Mouse (Mus musculus) CH12.LX (cell line): ENCODE measurements at regions not wholly inside any gene's neighbourhood (a gene's known extent, or its start where the extent isn't known, plus 50 kb on each side); places are given as distances from the start of the nearest gene placed in this dataset.

Source experiments
- DNase-seq: peaks from one replicate; pipeline ENCODE4 v3.0.0-alpha.2; 2013; ENCODE audit errors: extremely low read depth
- H3K27ac ChIP-seq: 2 replicates; pipeline ENCODE4 v1.5.1; 2012; ENCODE audit warnings: low read depth, mild to moderate bottlenecking, control low read depth, moderate library complexity; ENCODE audit not compliant: insufficient read depth
- H3K27me3 ChIP-seq: replicated peaks from 2 replicates; pipeline ENCODE3; 2012; ENCODE audit warnings: inconsistent platforms
- H3K36me3 ChIP-seq, 2 experiments: replicated peaks in 1 of 2; 2 replicates each; pipeline versions ENCODE3 to v1.6.1; 2012; ENCODE audit warnings: inconsistent platforms in 1 of 2, low read length in 1 of 2, mild to moderate bottlenecking in 1 of 2, mixed read lengths in 1 of 2, moderate library complexity in 1 of 2; ENCODE audit not compliant: control insufficient read depth in 1 of 2, insufficient read depth in 1 of 2
- H3K4me1 ChIP-seq, 2 experiments: 2 replicates each; pipeline ENCODE4 v1.6.1; 2012; ENCODE audit warnings: inconsistent platforms in 1 of 2, moderate library complexity in 1 of 2; ENCODE audit not compliant: insufficient read depth in 2 of 2, control insufficient read depth in 1 of 2
- H3K4me2 ChIP-seq: 2 replicates; pipeline ENCODE4 v1.6.1; 2012; ENCODE audit warnings: low read depth, mild to moderate bottlenecking, control low read depth; ENCODE audit not compliant: poor library complexity, insufficient read depth, severe bottlenecking
- H3K4me3 ChIP-seq, 3 experiments: fragments of 150-350 bp in 1 of 3; sonication (generic) in 1 of 3; replicated peaks in 1 of 3; 2 replicates each; pipeline versions ENCODE3 to v1.5.1; 2011 to 2012; ENCODE audit warnings: low read depth in 2 of 3, low read length in 2 of 3, mild to moderate bottlenecking in 2 of 3, moderate library complexity in 2 of 3, control low read depth in 1 of 3, improper control_type of control experiment in 1 of 3, inconsistent platforms in 1 of 3, mixed read lengths in 1 of 3; ENCODE audit not compliant: poor library complexity in 1 of 3
- H3K79me2 ChIP-seq: replicated peaks from 2 replicates; pipeline ENCODE4 v1.6.1; 2012; ENCODE audit warnings: mild to moderate bottlenecking, moderate library complexity; ENCODE audit not compliant: control insufficient read depth, poor library complexity, insufficient read depth, severe bottlenecking; ENCODE audit errors: extremely low read depth
- H3K9ac ChIP-seq: 2 replicates; pipeline ENCODE4 v1.6.1; 2012; ENCODE audit warnings: low read depth, mild to moderate bottlenecking, control low read depth, moderate library complexity; ENCODE audit not compliant: insufficient read depth
- H3K9me3 ChIP-seq: replicated peaks from 2 replicates; pipeline ENCODE3; 2012; ENCODE audit warnings: low read length, inconsistent platforms, mixed read lengths
- BHLHE40 ChIP-seq: IDR thresholded peaks from 2 replicates; pipeline ENCODE4 v1.6.1; 2011; ENCODE audit warnings: mild to moderate bottlenecking, low read depth, low read length, improper control_type of control experiment
- CHD2 ChIP-seq: IDR thresholded peaks from 2 replicates; pipeline ENCODE4 v1.6.1; 2011; ENCODE audit warnings: low read length, improper control_type of control experiment
- CTCF ChIP-seq, 2 experiments: IDR thresholded peaks in 1 of 2; conservative IDR thresholded peaks in 1 of 2; 2 replicates each; pipeline ENCODE4 v1.5.1; 2011 to 2012; ENCODE audit warnings: low read depth in 2 of 2, low read length in 2 of 2, improper control_type of control experiment in 1 of 2, inconsistent platforms in 1 of 2, mild to moderate bottlenecking in 1 of 2, moderate library complexity in 1 of 2
- ELF1 ChIP-seq: IDR thresholded peaks from 2 replicates; pipeline ENCODE4 v1.6.1; 2014; ENCODE audit warnings: low read depth, mild to moderate bottlenecking, inconsistent platforms, low read length, improper control_type of control experiment
- ETS1 ChIP-seq: conservative IDR thresholded peaks from 2 replicates; pipeline ENCODE4 v1.6.1; 2012; ENCODE audit warnings: low read depth, mild to moderate bottlenecking, inconsistent platforms, low read length, improper control_type of control experiment, moderate library complexity
- HCFC1 ChIP-seq: IDR thresholded peaks from 2 replicates; pipeline ENCODE4 v1.6.1; 2012; ENCODE audit warnings: low read depth, mild to moderate bottlenecking, inconsistent platforms, low read length, improper control_type of control experiment
- JUN ChIP-seq: IDR thresholded peaks from 2 replicates; pipeline ENCODE4 v1.6.1; 2011; ENCODE audit warnings: low read depth, mild to moderate bottlenecking, low read length, improper control_type of control experiment, moderate library complexity; ENCODE audit not compliant: insufficient read depth
- JUND ChIP-seq: conservative IDR thresholded peaks from 2 replicates; pipeline ENCODE4 v1.6.1; 2011; ENCODE audit warnings: low read depth, low read length, improper control_type of control experiment
- KAT2A ChIP-seq: IDR thresholded peaks from 2 replicates; pipeline ENCODE4 v1.6.1; 2012; ENCODE audit warnings: low read length, improper control_type of control experiment, inconsistent platforms; ENCODE audit not compliant: insufficient replicate concordance
- MAFK ChIP-seq: IDR thresholded peaks from 2 replicates; pipeline ENCODE4 v1.6.1; 2011; ENCODE audit warnings: low read length, improper control_type of control experiment; ENCODE audit not compliant: insufficient replicate concordance
- MAX ChIP-seq: IDR thresholded peaks from 2 replicates; pipeline ENCODE4 v1.6.1; 2011; ENCODE audit warnings: low read length, improper control_type of control experiment
- MEF2A ChIP-seq: IDR thresholded peaks from 2 replicates; pipeline ENCODE4 v1.6.1; 2014; ENCODE audit warnings: low read depth, mild to moderate bottlenecking, inconsistent platforms, low read length, improper control_type of control experiment, borderline replicate concordance
- MXI1 ChIP-seq: IDR thresholded peaks from 2 replicates; pipeline ENCODE4 v1.6.1; 2011; ENCODE audit warnings: mild to moderate bottlenecking, low read depth, low read length, improper control_type of control experiment
- MYC ChIP-seq: IDR thresholded peaks from 2 replicates; pipeline ENCODE4 v1.6.1; 2011; ENCODE audit warnings: low read depth, mild to moderate bottlenecking, improper control_type of control experiment, low read length
- NELFE ChIP-seq: IDR thresholded peaks from 2 replicates; pipeline ENCODE4 v1.6.1; 2011; ENCODE audit warnings: low read depth, low read length, improper control_type of control experiment
- PAX5 ChIP-seq: IDR thresholded peaks from 2 replicates; pipeline ENCODE4 v1.6.1; 2012; ENCODE audit warnings: low read length, inconsistent platforms, mixed read lengths
- RCOR1 ChIP-seq: conservative IDR thresholded peaks from 2 replicates; pipeline ENCODE4 v1.6.1; 2012; ENCODE audit warnings: low read depth, mild to moderate bottlenecking, inconsistent platforms, low read length, improper control_type of control experiment
- SIN3A ChIP-seq: IDR thresholded peaks from 2 replicates; pipeline ENCODE4 v1.6.1; 2012; ENCODE audit warnings: low read length, improper control_type of control experiment, inconsistent platforms
- TBP ChIP-seq: conservative IDR thresholded peaks from 2 replicates; pipeline ENCODE4 v1.6.1; 2011; ENCODE audit warnings: low read depth, low read length, improper control_type of control experiment
- TCF12 ChIP-seq: IDR thresholded peaks from 2 replicates; pipeline ENCODE4 v1.6.1; 2014; ENCODE audit warnings: low read depth, mild to moderate bottlenecking, inconsistent platforms, low read length, improper control_type of control experiment
- UBTF ChIP-seq: IDR thresholded peaks from 2 replicates; pipeline ENCODE4 v1.6.1; 2012; ENCODE audit warnings: low read depth, mild to moderate bottlenecking, inconsistent platforms, low read length, improper control_type of control experiment, moderate library complexity
- USF2 ChIP-seq: conservative IDR thresholded peaks from 2 replicates; pipeline ENCODE4 v1.6.1; 2011; ENCODE audit warnings: low read depth, low read length, improper control_type of control experiment
- ZC3H11A ChIP-seq: IDR thresholded peaks from 2 replicates; pipeline ENCODE4 v1.6.1; 2012; ENCODE audit warnings: low read depth, mild to moderate bottlenecking, inconsistent platforms, low read length, improper control_type of control experiment
- ZNF384 ChIP-seq: IDR thresholded peaks from 2 replicates; pipeline ENCODE4 v1.6.1; 2012; ENCODE audit warnings: low read depth, low read length, improper control_type of control experiment, inconsistent platforms
- dilution Hi-C: fragments of 300-500 bp; cut with MboI; formaldehyde crosslinking; loops from 2 replicates; pipeline ENCODE4 v1.14.3; 2020; ENCODE audit warnings: low sequenced_read_pairs; ENCODE audit not compliant: extremely low pct_unique_long_range_greater_than_20kb, extremely low pct_ligation_motif_present
- in situ Hi-C: fragments of 300-500 bp; cut with MboI; formaldehyde crosslinking; loops from 3 replicates; pipeline ENCODE4 v1.14.3; 2019; ENCODE audit warnings: low sequenced_read_pairs, low pct_ligation_motif_present, low pct_unique_long_range_greater_than_20kb, mixed read lengths

- Histone ChIP-seq H3K9me3 (no peaks in the 10 kb centered on the region), H3K79me2 (no peaks in the 10 kb centered on the region), H3K36me3 (no peaks in the 10 kb centered on the region)
- dilution Hi-C loops = no loop called here
- TF ChIP-seq KAT2A = no peak
- TF ChIP-seq MAFK = no peak
- no peak for TF ChIP-seq CTCF (conservative IDR thresholded peaks at IDR 0.05 in 1 of 2, IDR thresholded peaks at IDR 0.05 in 1 of 2; ENCODE audit: low read depth in 2 of 2, low read length in 2 of 2)
- no peak for TF ChIP-seq JUND
- TF ChIP-seq MEF2A = no peak
- no peak for TF ChIP-seq HCFC1
- no peak for TF ChIP-seq PAX5
- TF ChIP-seq CHD2 = no peak
- no peak for TF ChIP-seq TCF12
- no peak for TF ChIP-seq NELFE
- TF ChIP-seq ZC3H11A = no peak
- no peak for TF ChIP-seq JUN
- no peak for TF ChIP-seq UBTF
- TF ChIP-seq MYC = no peak
- TF ChIP-seq ELF1 = no peak
- no peak for TF ChIP-seq USF2
- TF ChIP-seq ZNF384 = no peak
- TF ChIP-seq, all 38 proteins: peak for 0
- DNase-seq = no peak
- H3K27me3 ChIP-seq = no peaks in the 10 kb centered on the region
- H3K27ac ChIP-seq = no peak overlapping the region
- in situ Hi-C loops = no loop called here
- H3K9ac ChIP-seq = no peak overlapping the region
- H3K4me3 ChIP-seq = no peak overlapping the region
- no peak overlapping the region for H3K4me2 ChIP-seq
- no peaks in the 10 kb centered on the region for H3K4me1 ChIP-seq
These were observed 270.1 kb downstream of the Mid1ip1 start for GRCm38 (mm10) chrX:10984894-10985293.

DNA sequence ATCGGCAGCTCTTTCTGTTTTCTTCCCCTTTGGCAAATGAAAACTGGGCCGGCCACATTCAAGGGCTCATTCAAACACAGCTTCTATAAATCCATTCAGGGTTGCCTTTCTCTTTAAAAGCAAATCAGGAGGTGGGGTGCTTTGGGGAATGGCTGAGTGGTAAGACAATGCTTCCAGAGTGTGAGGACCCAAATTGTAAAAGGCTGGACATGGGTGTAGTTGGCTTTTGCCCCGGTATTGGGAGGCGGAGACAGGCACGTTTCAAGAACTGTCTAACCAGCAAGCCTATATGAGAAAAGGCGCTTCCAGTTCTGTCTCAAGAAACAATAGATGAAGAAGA is 277.0 kb downstream of the Mid1ip1 start:
- TF ChIP-seq ETS1 (no peak), MEF2A (no peak), USF2 (no peak), ZC3H11A (no peak), MXI1 (no peak), CHD2 (no peak), TCF12 (no peak), TBP (no peak), RCOR1 (no peak), JUN (no peak), MAX (no peak), BHLHE40 (no peak), SIN3A (no peak)
- Histone ChIP-seq H3K27ac (no peak overlapping the region), H3K9me3 (no peaks in the 10 kb centered on the region), H3K79me2 (no peaks in the 10 kb centered on the region), H3K27me3 (no peaks in the 10 kb centered on the region), H3K9ac (no peak overlapping the region), H3K36me3 (no peaks in the 10 kb centered on the region), H3K4me2 (no peak overlapping the region), H3K4me3 (no peak overlapping the region), H3K4me1 (peaks cover 0 to 11% of the 10 kb centered on the region in 2 experiments; a peak in 2 of 4 replicates)
- DNase-seq = no peak
- dilution Hi-C loops = no loop called here
- in situ Hi-C loops = no loop called here
